Mouse (Mus musculus) liver, embryonic 16.5 days (tissue): ENCODE data around the gene Nipal1. TPM values are rescaled to one million over a fixed set of nuclear protein-coding genes. Genes with fewer than 3 reads are reported as not detected.
A peak's percentile ranks its signal among the peaks of the same experiment; 100 is the strongest.

Experiments
- ATAC-seq: fragments of 200-750 bp; cut with Nextera tagmentation; 2 replicates; pipeline ENCODE4 v1.8.0; 2017; ENCODE audit warnings: low read depth, mild to moderate bottlenecking, moderate number of reproducible peaks, moderate library complexity
- H3K27ac ChIP-seq: fragments of 300-500 bp; sonication (generic); 2 replicates; pipeline ENCODE4 v1.5.1; 2014; ENCODE audit warnings: mild to moderate bottlenecking, low read length
- H3K27me3 ChIP-seq: fragments of 300-500 bp; sonication (generic); 2 replicates; pipeline ENCODE4 v1.6.1; 2014; ENCODE audit warnings: low read depth, low read length, mixed read lengths; ENCODE audit not compliant: control insufficient read depth, insufficient read depth
- H3K36me3 ChIP-seq: fragments of 300-500 bp; sonication (generic); 2 replicates; pipeline ENCODE4 v1.6.1; 2014; ENCODE audit warnings: mild to moderate bottlenecking; ENCODE audit not compliant: control insufficient read depth, insufficient read depth
- H3K4me1 ChIP-seq: fragments of 300-500 bp; sonication (generic); 2 replicates; pipeline ENCODE4 v1.6.1; 2014; ENCODE audit warnings: low read depth, low read length, mixed read lengths; ENCODE audit not compliant: control insufficient read depth
- H3K4me2 ChIP-seq: fragments of 300-500 bp; sonication (generic); 2 replicates; pipeline ENCODE4 v1.6.1; 2014; ENCODE audit warnings: low read depth, low read length, mixed read lengths
- H3K4me3 ChIP-seq: fragments of 300-500 bp; sonication (generic); 2 replicates; pipeline ENCODE4 v1.5.1; 2014; ENCODE audit warnings: low read depth, mild to moderate bottlenecking, low read length
- H3K9ac ChIP-seq: fragments of 300-500 bp; sonication (generic); 2 replicates; pipeline ENCODE4 v1.6.1; 2014; ENCODE audit warnings: low read depth, low read length
- H3K9me3 ChIP-seq: fragments of 300-500 bp; sonication (generic); replicated peaks from 2 replicates; pipeline ENCODE4 v1.6.1; 2016; ENCODE audit warnings: low read length; ENCODE audit not compliant: control insufficient read depth
- WGBS: fragments of 180-500 bp; shearing (Covaris S2); extraction: QIAGEN DNeasy Blood & Tissue Kit; methylation state at CpG from one replicate; pipeline ENCODE4 v1.1.7; 2014; ENCODE audit not compliant: insufficient replicate concordance; 5-methylcytosine and 5-hydroxymethylcytosine counted together
- polyA plus RNA-seq: library from polyadenylated mRNA; unstranded; fragments of >200 nt; fragmentation: Nextera tagmentation; extraction: Ambion mirVana; gene quantifications from 2 replicates; pipeline ENCODE4 v1.2.1, GENCODE M21; 2015

Gene Nipal1
- polyA plus RNA-seq, result 40.1 and 51.0 TPM in 2 replicates

- Histone ChIP-seq H3K4me1 (peaks cover 4% of the 10 kb centered on the region; the same call in 1 of the 2 replicates), H3K27me3 (no peaks in the 10 kb centered on the region), H3K9ac (peak within 1 kb of the TSS; percentile 59), H3K4me2 (peak within 1 kb of the TSS; percentile 76), H3K27ac (peak within 1 kb of the TSS; percentile 58), H3K9me3 (no peaks in the 10 kb centered on the region), H3K36me3 (no peaks in the 10 kb centered on the region), H3K4me3 (peak within 1 kb of the TSS; percentile 62)
- peak; percentile 86 for ATAC-seq
- under 1% methylated on average over 25 of the region's 25 CpGs for WGBS
Measured at GRCm38 (mm10) chr5:72647418-72647907, at the start of gene Nipal1. TSS of gene Nipal1 (plus strand) at chr5:72647795.

- H3K9ac ChIP-seq, result no peak overlapping the region
- peak; percentile 35; the same call in 1 of the 2 replicates for ATAC-seq
- no peaks in the 10 kb centered on the region for H3K36me3 ChIP-seq
- no peak overlapping the region for H3K27ac ChIP-seq
- no peaks in the 10 kb centered on the region for H3K4me1 ChIP-seq
- H3K27me3 ChIP-seq, result no peaks in the 10 kb centered on the region
- no peak overlapping the region for H3K4me3 ChIP-seq
- no peak overlapping the region for H3K4me2 ChIP-seq
- no peaks in the 10 kb centered on the region for H3K9me3 ChIP-seq
- WGBS, result 10% methylated on average over 5 of the region's 5 CpGs
Measured at GRCm38 (mm10) chr5:72601006-72601405, 46.6 kb upstream of the Nipal1 start.

- H3K4me3 ChIP-seq, result no peak overlapping the region
- no peaks in the 10 kb centered on the region for H3K36me3 ChIP-seq
- ATAC-seq, result no peak
- no peak overlapping the region for H3K4me2 ChIP-seq
- 73% methylated on average over 4 of the region's 4 CpGs for WGBS
- no peaks in the 10 kb centered on the region for H3K4me1 ChIP-seq
- no peak overlapping the region for H3K27ac ChIP-seq
- no peaks in the 10 kb centered on the region for H3K27me3 ChIP-seq
- H3K9me3 ChIP-seq, result no peaks in the 10 kb centered on the region
- no peak overlapping the region for H3K9ac ChIP-seq
Measured at GRCm38 (mm10) chr5:72603138-72603537, 44.5 kb upstream of the Nipal1 start.

- no peak for ATAC-seq
- Histone ChIP-seq H3K9ac (no peak overlapping the region), H3K4me1 (no peaks in the 10 kb centered on the region), H3K36me3 (no peaks in the 10 kb centered on the region), H3K27ac (no peak overlapping the region), H3K4me2 (no peak overlapping the region), H3K9me3 (no peaks in the 10 kb centered on the region), H3K27me3 (no peaks in the 10 kb centered on the region), H3K4me3 (no peak overlapping the region)
- WGBS, result 48% methylated on average over 4 of the region's 4 CpGs
Measured at GRCm38 (mm10) chr5:72617413-72617812, 30.2 kb upstream of the Nipal1 start.

- Histone ChIP-seq H3K4me1 (no peaks in the 10 kb centered on the region), H3K9ac (no peak overlapping the region), H3K27ac (no peak overlapping the region), H3K27me3 (no peaks in the 10 kb centered on the region), H3K9me3 (no peaks in the 10 kb centered on the region), H3K36me3 (no peaks in the 10 kb centered on the region), H3K4me3 (no peak overlapping the region), H3K4me2 (no peak overlapping the region)
- WGBS, result 55% methylated on average over 1 of the region's 1 CpGs
- no peak for ATAC-seq
Measured at GRCm38 (mm10) chr5:72621022-72621421, 26.6 kb upstream of the Nipal1 start.

- no peak for ATAC-seq
- Histone ChIP-seq H3K9me3 (no peaks in the 10 kb centered on the region), H3K4me3 (no peak overlapping the region), H3K4me1 (no peaks in the 10 kb centered on the region), H3K27me3 (no peaks in the 10 kb centered on the region), H3K4me2 (no peak overlapping the region), H3K36me3 (no peaks in the 10 kb centered on the region), H3K9ac (no peak overlapping the region), H3K27ac (no peak overlapping the region)
- WGBS, result 63% methylated on average over 6 of the region's 6 CpGs
Measured at GRCm38 (mm10) chr5:72630026-72630425, 17.6 kb upstream of the Nipal1 start.

- ATAC-seq, result no peak
- no peak overlapping the region for H3K27ac ChIP-seq
- no peaks in the 10 kb centered on the region for H3K9me3 ChIP-seq
- no peaks in the 10 kb centered on the region for H3K4me1 ChIP-seq
- no peaks in the 10 kb centered on the region for H3K36me3 ChIP-seq
- H3K9ac ChIP-seq, result no peak overlapping the region
- WGBS, result 28% methylated on average over 9 of the region's 9 CpGs
- H3K27me3 ChIP-seq, result no peaks in the 10 kb centered on the region
- no peak overlapping the region for H3K4me2 ChIP-seq
- H3K4me3 ChIP-seq, result no peak overlapping the region
Measured at GRCm38 (mm10) chr5:72634791-72635271, 12.8 kb upstream of the Nipal1 start.

- H3K4me2 ChIP-seq, result no peak overlapping the region
- no peaks in the 10 kb centered on the region for H3K27me3 ChIP-seq
- 15% methylated on average over 3 of the region's 3 CpGs for WGBS
- no peak for ATAC-seq
- no peak overlapping the region for H3K4me3 ChIP-seq
- H3K9ac ChIP-seq, result no peak overlapping the region
- no peaks in the 10 kb centered on the region for H3K9me3 ChIP-seq
- no peak overlapping the region for H3K27ac ChIP-seq
- H3K4me1 ChIP-seq, result no peaks in the 10 kb centered on the region
- H3K36me3 ChIP-seq, result no peaks in the 10 kb centered on the region
Measured at GRCm38 (mm10) chr5:72636122-72636521, 11.5 kb upstream of the Nipal1 start.

- H3K36me3 ChIP-seq, result no peaks in the 10 kb centered on the region
- WGBS, result 63% methylated on average over 3 of the region's 3 CpGs
- ATAC-seq, result no peak
- no peak overlapping the region for H3K27ac ChIP-seq
- no peak overlapping the region for H3K4me3 ChIP-seq
- H3K9ac ChIP-seq, result no peak overlapping the region
- H3K4me1 ChIP-seq, result no peaks in the 10 kb centered on the region
- no peaks in the 10 kb centered on the region for H3K27me3 ChIP-seq
- no peak overlapping the region for H3K4me2 ChIP-seq
- no peaks in the 10 kb centered on the region for H3K9me3 ChIP-seq
Measured at GRCm38 (mm10) chr5:72636576-72636975, 11.0 kb upstream of the Nipal1 start.
